ENCODE assay signal across 8 mouse cellular contexts in genomic region chr7:126080949-126081654, GRCm38 (mm10). TPM values are rescaled to one million over a fixed set of nuclear protein-coding genes. Genes with fewer than 3 reads are reported as not detected.
A peak's percentile ranks its signal among the peaks of the same experiment; 100 is the strongest.
DNase-seq lines count a peak whose midpoint lies in the region; ATAC-seq and TF ChIP-seq lines count a peak whose summit lies in the region.
"Had no signal": no experiment of that assay in that cellular context is flagged by ENCODE, and none has a peak within 500 bp of the region (broad histone marks: within the 10 kb centered on the region; RNA-seq: fewer than 3 reads in every experiment).

No protein-coding gene starts in this region.

- H3K27me3 ChIP-seq in lung, embryonic 15.5 days = peaks cover 62% of the 10 kb centered on the region
- H3K27me3 ChIP-seq in forebrain, embryonic 13.5 days = peaks cover 84% of the 10 kb centered on the region

- peak overlapping the region; percentile 97 for H3K4me2 ChIP-seq in lung, embryonic 15.5 days
- H3K4me2 ChIP-seq in forebrain, embryonic 13.5 days = peak overlapping the region; percentile 94

- H3K9ac ChIP-seq in lung, embryonic 15.5 days = peak overlapping the region; percentile 47; the same call in 1 of the 2 replicates
- H3K9ac ChIP-seq in forebrain, embryonic 13.5 days = peak overlapping the region; percentile 66

- no peaks in the 10 kb centered on the region for H3K9me3 ChIP-seq in lung, embryonic 15.5 days
- H3K9me3 ChIP-seq in forebrain, embryonic 13.5 days (replicated peaks) = no peaks in the 10 kb centered on the region

- TF ChIP-seq POLR2A in olfactory bulb, adult 2 months (IDR thresholded peaks at IDR 0.05; ENCODE audit: insufficient read depth, low read depth, low read length) = no peak

- no peak for ATAC-seq in lung, embryonic 15.5 days (ENCODE audit: borderline replicate concordance, extremely low read depth, low FRiP score, low TSS enrichment)
- ATAC-seq in forebrain, embryonic 13.5 days = no peak; the same call in 1 of the 2 replicates

- intact Hi-C loops in left cerebral cortex, postnatal 36 days (cut with DNase I) = loop anchor here (5.0 to 10.0 kb wide), 3 partner anchors 119 to 406 kb away; no protein-coding TSS in a partner anchor

- peaks cover 22% of the 10 kb centered on the region for H3K4me1 ChIP-seq in lung, embryonic 15.5 days
- peaks cover 43% of the 10 kb centered on the region for H3K4me1 ChIP-seq in forebrain, embryonic 13.5 days
- peaks cover 34% of the 10 kb centered on the region for H3K4me1 ChIP-seq in olfactory bulb, adult 2 months (ENCODE audit: control insufficient read depth, insufficient read depth, low read length)

- no peak for TF ChIP-seq CTCF in olfactory bulb, adult 2 months (IDR thresholded peaks at IDR 0.05; ENCODE audit: insufficient read depth, low read depth, low read length)

- H3K36me3 ChIP-seq in lung, embryonic 15.5 days = no peaks in the 10 kb centered on the region
- no peaks in the 10 kb centered on the region for H3K36me3 ChIP-seq in forebrain, embryonic 13.5 days (ENCODE audit: poor library complexity, severe bottlenecking)

- no peak for DNase-seq in lung, postnatal 14 days
- peak; percentile 40 to 49 for DNase-seq in left cerebral cortex, postnatal 36 days (ENCODE audit: low spot score in 2 of 2)
- no peak for DNase-seq in urinary bladder, adult 2 months (ENCODE audit: low spot score)
- no peak for DNase-seq in ovary, postnatal 10 days (ENCODE audit: low spot score)
- DNase-seq: adrenal gland, adult 8-10 months had no signal

- peak overlapping the region; percentile 56 for H3K4me3 ChIP-seq in lung, embryonic 15.5 days
- H3K4me3 ChIP-seq in forebrain, embryonic 13.5 days = peak overlapping the region; percentile 58
- H3K4me3 ChIP-seq in olfactory bulb, adult 2 months (ENCODE audit: insufficient read depth, low read depth, low read length) = peak overlapping the region; percentile 64

- H3K27ac ChIP-seq in lung, embryonic 15.5 days = 0 out of 2 replicates have a peak overlapping the region, but pooled peaks have one; percentile 9
- no peak overlapping the region for H3K27ac ChIP-seq in forebrain, embryonic 13.5 days
- no peak overlapping the region for H3K27ac ChIP-seq in olfactory bulb, adult 2 months (ENCODE audit: insufficient read depth, low read depth, low read length)

- 24% methylated on average over 16 of the region's 16 CpGs for WGBS in lung, embryonic 15.5 days
- 18% methylated on average over 16 of the region's 16 CpGs for whole genome bisulfite sequencing in forebrain, embryonic 13.5 days
- 23% methylated on average over 16 of the region's 16 CpGs for WGBS in olfactory bulb, adult 2 months

RNA-seq across cellular contexts. Expression of gene Gsg1l, which starts 1.1 kb away (rescaled TPM):
- 2.9 and 3.2 TPM in 2 replicates for polyA plus RNA-seq in lung, embryonic 15.5 days (2015; fragmentation: Nextera tagmentation; extraction: Ambion mirVana)
- 3.4 and 3.5 TPM in 2 replicates for polyA plus RNA-seq in forebrain, embryonic 13.5 days (2015; fragmentation: Nextera tagmentation; extraction: Ambion mirVana)
- 10 to 100 TPM; 78.1 to 85.0 TPM for total RNA-seq in left cerebral cortex, postnatal 36 days (2021)
- not detected in 2 replicates for polyA plus RNA-seq in olfactory bulb, adult 2 months (2012; ENCODE audit: insufficient read depth, insufficient read length, low replicate concordance, missing spikeins)
- 0.63 and 0.91 TPM in 2 replicates for polyA plus RNA-seq in urinary bladder, adult 2 months (2012; rRNA removed)

Comparison
In these comparisons a context has a peak if more than half of its experiments do, and no peak if none do; other contexts are left out.
1. DNase-seq: peak in left cerebral cortex, postnatal 36 days (2 of 2); none in lung, postnatal 14 days (single experiment), urinary bladder, adult 2 months (single experiment) and ovary, postnatal 10 days (single experiment).
2. Peak in every context shown above with its lines, with median percentiles within 50 percentile points of each other: H3K4me3 ChIP-seq.